Mouse (Mus musculus): ENCODE measurements at regions not wholly inside any gene's neighbourhood (a gene's known extent, or its start where the extent isn't known, plus 50 kb on each side); places are given as distances from the start of the nearest gene placed in this dataset.

DNA sequence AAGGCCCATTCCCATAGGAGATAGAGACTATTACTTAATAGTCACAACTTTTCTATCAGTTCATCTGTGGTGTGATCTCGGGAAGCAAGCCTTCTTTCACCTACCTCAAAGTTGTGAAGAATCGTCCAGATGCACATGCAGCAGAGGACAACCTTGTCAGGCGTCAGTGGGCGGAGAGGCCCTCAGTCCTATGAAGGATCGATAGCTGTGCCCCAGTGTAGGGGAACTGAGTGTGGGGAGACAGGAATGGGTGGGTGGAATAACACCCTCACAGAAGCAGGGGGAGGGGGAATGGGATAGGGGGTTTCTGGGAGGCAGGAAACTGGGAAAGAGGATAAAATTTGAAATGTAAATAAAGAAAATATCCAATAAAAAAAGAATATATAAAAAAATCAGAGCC lies 133.5 kb upstream of the Nrxn1 start:
- no peak for DNase-seq (ENCODE audit: low read depth, low spot score)

DNA sequence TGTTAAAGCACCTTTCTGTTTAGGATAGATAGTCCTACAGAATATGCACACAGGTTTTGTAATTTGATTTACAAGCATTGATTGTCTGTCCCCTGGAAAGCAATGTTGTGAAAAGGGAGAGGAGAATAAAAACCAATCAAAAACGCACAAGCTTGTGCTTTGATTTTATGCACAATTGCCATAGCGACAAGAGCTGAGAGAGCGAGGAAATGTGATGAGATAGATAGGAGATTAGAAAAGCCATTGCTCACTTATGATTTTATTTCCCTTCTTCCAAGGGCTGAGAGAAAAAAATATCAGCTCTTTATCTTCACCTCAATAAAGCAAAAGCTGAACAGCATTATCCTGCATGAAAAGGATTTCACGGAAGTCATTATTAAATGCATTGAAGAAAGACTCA lies 133.0 kb upstream of the Nrxn1 start:
- no peak for DNase-seq (ENCODE audit: low read depth, low spot score)

DNA sequence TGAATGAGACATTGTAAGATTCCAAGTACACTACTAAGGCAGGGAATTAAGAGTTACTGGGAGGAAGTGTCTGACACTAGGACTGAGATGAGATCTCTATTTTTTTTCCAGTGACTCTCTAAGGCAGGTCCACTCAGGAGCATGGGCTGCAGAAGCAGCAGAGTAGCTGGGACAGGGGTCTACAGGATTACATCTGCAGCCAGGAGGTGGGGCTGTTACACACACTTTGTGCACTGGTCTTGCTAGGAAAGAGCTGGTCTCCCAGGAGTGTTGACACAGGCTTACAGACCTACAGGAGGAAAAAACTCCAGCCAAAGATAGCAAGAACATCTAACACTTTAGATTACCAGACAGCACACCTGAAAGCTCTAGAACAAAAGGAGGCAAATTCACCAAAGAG lies 123.6 kb upstream of the Nrxn1 start:
- no peak for DNase-seq (ENCODE audit: low read depth, low spot score)

DNA sequence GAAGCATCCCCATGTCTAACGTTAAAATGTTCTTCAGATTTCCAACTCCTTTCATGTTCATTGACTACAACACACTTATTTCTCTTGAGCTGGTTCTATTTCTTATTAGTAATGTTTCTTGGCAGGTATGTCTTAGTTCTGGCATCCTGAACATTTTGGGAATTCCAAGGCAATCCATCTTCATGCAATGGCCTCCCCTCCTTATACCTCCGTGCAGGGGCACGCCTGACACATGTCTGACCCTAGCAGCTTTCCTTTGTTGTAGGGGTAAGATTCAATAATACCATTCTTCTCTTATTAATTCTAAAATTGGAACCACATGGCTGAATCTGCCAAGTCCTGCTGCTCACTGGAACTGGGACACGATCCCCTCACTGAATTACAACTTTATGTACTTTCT lies 89.7 kb upstream of the Nrxn1 start:
- no peak for DNase-seq (ENCODE audit: low read depth, low spot score)

DNA sequence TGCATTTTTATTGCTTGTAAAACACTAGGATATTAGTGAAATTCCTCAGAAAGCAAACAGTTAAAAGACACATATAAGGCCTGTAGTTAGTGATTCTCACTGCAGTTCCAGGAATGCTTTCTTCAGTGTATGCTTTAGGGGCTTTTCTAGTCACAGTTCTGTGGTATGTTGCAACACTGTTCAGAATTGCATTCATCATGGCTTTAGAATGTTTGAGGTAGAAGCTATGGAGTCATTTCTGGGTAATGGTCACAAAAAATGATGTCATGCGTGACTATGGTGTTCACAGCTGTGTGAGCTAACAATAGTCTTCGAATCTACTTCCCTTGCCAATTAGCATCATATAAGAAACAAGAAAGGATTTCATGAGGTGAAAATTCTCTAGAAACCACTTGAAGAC lies 69.0 kb upstream of the Nrxn1 start:
- DNase-seq (ENCODE audit: low read depth, low spot score): no peak
